Mouse (Mus musculus): ENCODE results near the gene Rab13.
A peak's percentile ranks its signal among the peaks of the same experiment; 100 is the strongest.

Gene Rab13

GRCm38 (mm10) chr3:90256731-90257530 is 43.4 kb downstream of the Rab13 start:
- DNase-seq (ENCODE audit: low spot score in 2 of 2): no peak

- DNase-seq (ENCODE audit: low spot score in 2 of 2): no peak
Observed at GRCm38 (mm10) chr3:90258521-90258920, 45.0 kb downstream of the Rab13 start.

- no peak for DNase-seq (ENCODE audit: low spot score in 2 of 2)
Observed at GRCm38 (mm10) chr3:90263121-90263771, 49.8 kb downstream of the Rab13 start.

GRCm38 (mm10) chr3:90264687-90265033 is 51.2 kb downstream of the Rab13 start:
- DNase-seq (ENCODE audit: low spot score in 2 of 2): no peak

- peak; percentile 85 to 90 for DNase-seq (ENCODE audit: low spot score in 2 of 2)
Observed at GRCm38 (mm10) chr3:90265034-90265931, 51.8 kb downstream of the Rab13 start, which contains the start of gene Dennd4b. Dennd4b (plus strand) TSS chr3:90265185.

- no peak for DNase-seq (ENCODE audit: low spot score in 2 of 2)
Observed at GRCm38 (mm10) chr3:90265932-90266741, 52.6 kb downstream of the Rab13 start.

- no peak for DNase-seq (ENCODE audit: low spot score in 2 of 2)
Observed at GRCm38 (mm10) chr3:90266901-90267775, 53.6 kb downstream of the Rab13 start.

- no peak for DNase-seq (ENCODE audit: low spot score in 2 of 2)
Observed at GRCm38 (mm10) chr3:90268190-90268589, 54.7 kb downstream of the Rab13 start.

- DNase-seq (ENCODE audit: low spot score in 2 of 2): no peak
Observed at GRCm38 (mm10) chr3:90268971-90269370, 55.5 kb downstream of the Rab13 start.

GRCm38 (mm10) chr3:90270784-90271183 is 57.3 kb downstream of the Rab13 start:
- no peak for DNase-seq (ENCODE audit: low spot score in 2 of 2)

- DNase-seq (ENCODE audit: low spot score in 2 of 2): no peak
Observed at GRCm38 (mm10) chr3:90272170-90272569, 58.7 kb downstream of the Rab13 start.

GRCm38 (mm10) chr3:90273855-90274254 is 60.4 kb downstream of the Rab13 start:
- DNase-seq (ENCODE audit: low spot score in 2 of 2): no peak

- no peak for DNase-seq (ENCODE audit: low spot score in 2 of 2)
Observed at GRCm38 (mm10) chr3:90275286-90275685, 61.8 kb downstream of the Rab13 start.

Measured in right cerebral cortex, adult 2 months (tissue).